Mouse (Mus musculus) E14TG2a.4 (cell line): ENCODE data around the gene Nt5c.

Source experiments
- CTCF ChIP-seq: conservative IDR thresholded peaks from 2 replicates; pipeline ENCODE4 v1.5.1; 2014; ENCODE audit warnings: low read length
- NANOG ChIP-seq: IDR thresholded peaks from 2 replicates; pipeline ENCODE4 v1.6.1; 2014; ENCODE audit warnings: borderline replicate concordance, low read length, mixed read lengths
- POU5F1 ChIP-seq: IDR thresholded peaks from 2 replicates; pipeline ENCODE4 v1.6.1; 2014; ENCODE audit warnings: low read length, borderline replicate concordance

GRCm38 (mm10) chr11:115515021-115515420, 23.4 kb upstream of the Nt5c start:
- no peak for TF ChIP-seq CTCF
- TF ChIP-seq POU5F1, result no peak
- TF ChIP-seq NANOG, result no peak
